Mouse (Mus musculus): ENCODE measurements at regions not wholly inside any gene's neighbourhood (a gene's known extent, or its start where the extent isn't known, plus 50 kb on each side); places are given as distances from the start of the nearest gene placed in this dataset.

GRCm38 (mm10) chr13:5178996-5179395 is 570.0 kb upstream of the Akr1e1 start:
- TF ChIP-seq POLR2A (IDR thresholded peaks at IDR 0.05; ENCODE audit: control insufficient read depth in 1 of 2, insufficient read depth in 1 of 2, low read depth in 1 of 2, low read length in 2 of 2, poor library complexity in 1 of 2): no peak
- TF ChIP-seq ZMIZ1 (IDR thresholded peaks at IDR 0.05; ENCODE audit: low read depth, low read length): no peak
- TF ChIP-seq MAX (IDR thresholded peaks at IDR 0.05; ENCODE audit: low read length): no peak
- TF ChIP-seq MAZ (IDR thresholded peaks at IDR 0.05; ENCODE audit: low read depth, low read length): no peak
- TF ChIP-seq CTCF (IDR thresholded peaks at IDR 0.05 in 2 of 3, conservative IDR thresholded peaks at IDR 0.05 in 1 of 3; ENCODE audit: control insufficient read depth in 1 of 3, insufficient read depth in 1 of 3, low read depth in 2 of 3, low read length in 3 of 3, poor library complexity in 1 of 3, severe bottlenecking in 1 of 3): no peak
- TF ChIP-seq RAD21 (IDR thresholded peaks at IDR 0.05; ENCODE audit: low read depth, low read length): no peak

Data from MEL (cell line).